Mouse (Mus musculus) forebrain, embryonic 16.5 days (tissue): Measurements from ENCODE around the gene Usp10. TPM values are rescaled to one million over a fixed set of nuclear protein-coding genes. Genes with fewer than 3 reads are reported as not detected.
A peak's percentile ranks its signal among the peaks of the same experiment; 100 is the strongest.

Source experiments
- ATAC-seq: fragments of 200-750 bp; cut with Nextera tagmentation; 2 replicates; pipeline ENCODE4 v1.8.0; 2017; ENCODE audit warnings: mild to moderate bottlenecking, moderate library complexity
- H3K27ac ChIP-seq: fragments of 300-500 bp; sonication (generic); 2 replicates; pipeline ENCODE4 v1.5.1; 2014; ENCODE audit warnings: low read length, control low read depth
- H3K27me3 ChIP-seq: fragments of 300-500 bp; sonication (generic); replicated peaks from 2 replicates; pipeline ENCODE4 v1.6.1; 2014; ENCODE audit warnings: low read length; ENCODE audit not compliant: control insufficient read depth, insufficient read depth
- H3K36me3 ChIP-seq: fragments of 300-500 bp; sonication (generic); 2 replicates; pipeline ENCODE4 v1.6.1; 2014; ENCODE audit not compliant: control insufficient read depth, insufficient read depth
- H3K4me1 ChIP-seq: fragments of 300-500 bp; sonication (generic); replicated peaks from 2 replicates; pipeline ENCODE4 v1.6.1; 2014; ENCODE audit warnings: low read length; ENCODE audit not compliant: control insufficient read depth, insufficient read depth
- H3K4me2 ChIP-seq: fragments of 300-500 bp; sonication (generic); 2 replicates; pipeline ENCODE4 v1.6.1; 2014; ENCODE audit warnings: mild to moderate bottlenecking, low read length, control low read depth
- H3K4me3 ChIP-seq: fragments of 300-500 bp; sonication (generic); replicated peaks from 2 replicates; pipeline ENCODE4 v1.5.1; 2014; ENCODE audit warnings: mild to moderate bottlenecking, low read length, control low read depth
- H3K9ac ChIP-seq: fragments of 300-500 bp; sonication (generic); replicated peaks from 2 replicates; pipeline ENCODE4 v1.6.1; 2014; ENCODE audit warnings: low read depth, low read length, control low read depth
- H3K9me3 ChIP-seq: fragments of 300-500 bp; sonication (generic); 2 replicates; pipeline ENCODE4 v1.6.1; 2016; ENCODE audit warnings: low read length; ENCODE audit not compliant: control insufficient read depth
- WGBS: fragments of 180-500 bp; shearing (Covaris S2); extraction: QIAGEN DNeasy Blood & Tissue Kit; methylation state at CpG from one replicate; pipeline ENCODE4 v1.1.7; 2014; 5-methylcytosine and 5-hydroxymethylcytosine counted together
- polyA plus RNA-seq: library from polyadenylated mRNA; unstranded; fragments of >200 nt; fragmentation: Nextera tagmentation; extraction: Ambion mirVana; gene quantifications from 2 replicates; pipeline ENCODE4 v1.2.1, GENCODE M21; 2015

Gene Usp10
- polyA plus RNA-seq, result 158 TPM in 2 replicates

- 25% methylated on average over 13 of the region's 13 CpGs for WGBS
- peak; percentile 16; the same call in 1 of the 2 replicates for ATAC-seq
Observed at GRCm38 (mm10) chr8:119909944-119910546, at the start of gene Usp10. TSS of gene Usp10 (plus strand) at chr8:119910360.

DNA sequence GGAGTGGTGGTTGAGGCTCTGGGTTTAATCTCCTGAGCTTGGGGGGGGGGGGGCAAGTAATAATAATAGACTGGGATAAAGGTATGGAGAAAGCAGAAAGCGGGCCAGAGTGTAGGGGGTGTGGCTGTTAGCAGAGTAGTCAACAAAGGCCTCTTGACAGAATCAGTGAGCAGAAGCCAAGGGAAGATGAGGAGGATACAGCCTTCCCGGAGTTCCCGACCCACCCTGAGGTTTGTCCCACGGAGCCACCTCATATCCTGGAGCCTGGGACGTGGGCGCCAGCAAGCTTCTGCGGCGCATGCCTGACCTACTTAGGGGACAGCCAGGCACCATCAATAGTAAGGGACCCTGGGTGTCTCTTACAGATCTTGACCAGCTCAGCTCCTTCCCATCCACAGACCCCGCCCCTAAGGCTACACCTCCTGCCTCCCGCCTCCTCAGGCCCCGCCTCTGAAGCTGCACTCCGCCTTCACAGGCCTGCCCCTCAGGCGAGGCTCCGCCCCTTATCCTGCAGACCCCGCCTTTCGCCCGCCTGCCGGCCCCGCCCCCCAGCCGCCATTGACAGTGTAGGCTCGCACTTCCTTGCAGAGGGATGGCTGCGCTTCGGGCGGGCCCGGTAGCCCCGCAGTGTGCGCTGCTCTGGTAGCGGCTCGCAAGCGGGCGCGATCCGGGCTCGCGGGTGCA, 48.3 kb upstream of the Usp10 start, which contains the start of gene Klhl36:
Klhl36 (plus strand) TSS at position 561 of the 684 bp plus-strand sequence.
- no peaks in the 10 kb centered on the region for H3K36me3 ChIP-seq
- H3K4me1 ChIP-seq, result peaks cover 14% of the 10 kb centered on the region
- H3K4me3 ChIP-seq, result peak within 1 kb of the TSS; percentile 77
- no peaks in the 10 kb centered on the region for H3K27me3 ChIP-seq
- 2% methylated on average over 34 of the region's 35 CpGs for WGBS
- peak within 1 kb of the TSS; percentile 90 for H3K9ac ChIP-seq
- no peaks in the 10 kb centered on the region for H3K9me3 ChIP-seq
- peak within 1 kb of the TSS; percentile 87 for H3K4me2 ChIP-seq
- peak within 1 kb of the TSS; percentile 44; the same call in 1 of the 2 replicates for H3K27ac ChIP-seq
- ATAC-seq, result peak; percentile 97

More at GRCm38 (mm10) chr8:119909944-119910546, at the start of gene Usp10:
- Histone ChIP-seq H3K27ac (peak within 1 kb of the TSS; percentile 93), H3K9me3 (no peaks in the 10 kb centered on the region), H3K9ac (peak within 1 kb of the TSS; percentile 96), H3K4me1 (peaks cover 35% of the 10 kb centered on the region), H3K4me3 (peak within 1 kb of the TSS; percentile 67), H3K27me3 (0 out of 2 replicates have a peak, but pooled peaks cover 2% of the 10 kb centered on the region), H3K4me2 (peak within 1 kb of the TSS; percentile 74), H3K36me3 (no peaks in the 10 kb centered on the region)

DNA sequence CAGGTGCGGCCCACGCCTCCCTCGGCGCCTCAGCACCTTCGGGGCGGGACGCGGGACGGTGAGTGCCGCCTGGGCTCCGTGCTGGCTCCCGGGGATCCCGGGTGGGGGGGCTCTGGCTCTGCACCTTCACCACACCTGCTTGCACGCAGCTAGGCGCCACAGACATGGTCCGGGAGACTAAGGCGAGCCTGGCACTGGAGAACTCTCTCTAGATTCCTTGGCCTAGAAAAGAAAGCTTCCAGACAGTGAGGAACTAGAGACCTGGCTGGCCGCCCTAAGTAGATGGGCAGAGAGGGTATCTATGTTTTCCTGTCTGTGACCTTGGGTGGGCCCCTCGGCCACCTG, 47.8 kb upstream of the Usp10 start:
- no peak; the same call in 1 of the 2 replicates for ATAC-seq
- peak overlapping the region; percentile 44; the same call in 1 of the 2 replicates for H3K27ac ChIP-seq
- H3K4me3 ChIP-seq, result peak overlapping the region; percentile 77
- H3K36me3 ChIP-seq, result no peaks in the 10 kb centered on the region
- no peaks in the 10 kb centered on the region for H3K9me3 ChIP-seq
- peak overlapping the region; percentile 87 for H3K4me2 ChIP-seq
- peaks cover 14% of the 10 kb centered on the region for H3K4me1 ChIP-seq
- WGBS, result 0% methylated on average over 19 of the region's 19 CpGs
- H3K9ac ChIP-seq, result peak overlapping the region; percentile 90
- no peaks in the 10 kb centered on the region for H3K27me3 ChIP-seq

- H3K9me3 ChIP-seq, result no peaks in the 10 kb centered on the region
- no peaks in the 10 kb centered on the region for H3K36me3 ChIP-seq
- WGBS, result 10% methylated on average over 6 of the region's 6 CpGs
- H3K27ac ChIP-seq, result no peak overlapping the region
- H3K4me1 ChIP-seq, result peaks cover 14% of the 10 kb centered on the region
- H3K9ac ChIP-seq, result peak overlapping the region; percentile 90
- 0 out of 2 replicates have a peak, but pooled peaks have one; percentile 2 for ATAC-seq
- peak overlapping the region; percentile 77 for H3K4me3 ChIP-seq
- no peaks in the 10 kb centered on the region for H3K27me3 ChIP-seq
- peak overlapping the region; percentile 87 for H3K4me2 ChIP-seq
Observed at GRCm38 (mm10) chr8:119862749-119863148, 47.4 kb upstream of the Usp10 start.

- 85% methylated on average over 20 of the region's 20 CpGs for WGBS
Observed at GRCm38 (mm10) chr8:119869616-119870015, 40.5 kb upstream of the Usp10 start.

GRCm38 (mm10) chr8:119873181-119873580, 37.0 kb upstream of the Usp10 start:
- peaks cover 23% of the 10 kb centered on the region for H3K36me3 ChIP-seq
- WGBS, result 93% methylated on average over 1 of the region's 1 CpGs
- ATAC-seq, result no peak

More at GRCm38 (mm10) chr8:119869616-119870015, 40.5 kb upstream of the Usp10 start:
- Histone ChIP-seq H3K4me1 (no peaks in the 10 kb centered on the region), H3K4me3 (no peak overlapping the region), H3K27me3 (no peaks in the 10 kb centered on the region), H3K4me2 (no peak overlapping the region), H3K9me3 (peaks cover 3% of the 10 kb centered on the region; the same call in 1 of the 2 replicates), H3K9ac (no peak overlapping the region), H3K36me3 (peaks cover 23% of the 10 kb centered on the region), H3K27ac (no peak overlapping the region)
- no peak for ATAC-seq

DNA sequence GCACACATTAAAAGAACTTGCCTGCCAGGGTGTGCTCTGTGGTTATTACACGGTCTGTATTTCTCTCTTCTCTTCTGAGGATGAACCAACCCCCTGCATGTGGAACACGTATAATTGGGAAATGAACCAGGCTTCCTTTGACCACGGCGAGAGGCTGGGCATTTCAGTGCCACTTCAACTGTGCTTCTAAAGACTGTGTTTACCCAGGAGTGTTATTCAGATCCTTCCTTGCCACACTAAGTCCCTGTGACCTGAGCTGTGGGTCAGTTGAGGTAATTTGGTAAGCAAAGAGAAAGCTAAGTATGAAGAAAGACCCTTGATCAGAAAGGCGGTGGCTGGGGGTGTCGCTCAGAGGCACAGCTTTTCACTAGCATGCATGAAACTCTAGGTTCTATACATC, 28.9 kb upstream of the Usp10 start:
- 74% methylated on average over 6 of the region's 6 CpGs for WGBS

More at GRCm38 (mm10) chr8:119873181-119873580, 37.0 kb upstream of the Usp10 start:
- no peak overlapping the region for H3K4me2 ChIP-seq
- H3K4me3 ChIP-seq, result no peak overlapping the region
- peaks cover 3% of the 10 kb centered on the region; the same call in 1 of the 2 replicates for H3K9me3 ChIP-seq
- H3K9ac ChIP-seq, result no peak overlapping the region
- no peak overlapping the region for H3K27ac ChIP-seq
- H3K27me3 ChIP-seq, result no peaks in the 10 kb centered on the region
- H3K4me1 ChIP-seq, result no peaks in the 10 kb centered on the region

GRCm38 (mm10) chr8:119881917-119882316, 28.2 kb upstream of the Usp10 start:
- Histone ChIP-seq H3K36me3 (no peaks in the 10 kb centered on the region), H3K4me3 (no peak overlapping the region), H3K4me2 (no peak overlapping the region), H3K9me3 (no peaks in the 10 kb centered on the region), H3K27ac (no peak overlapping the region), H3K27me3 (no peaks in the 10 kb centered on the region), H3K4me1 (0 out of 2 replicates have a peak, but pooled peaks cover 2% of the 10 kb centered on the region), H3K9ac (no peak overlapping the region)
- no peak for ATAC-seq
- 74% methylated on average over 8 of the region's 8 CpGs for WGBS

More for the DNA sequence above, 28.9 kb upstream of the Usp10 start:
- no peaks in the 10 kb centered on the region for H3K27me3 ChIP-seq
- no peak overlapping the region for H3K9ac ChIP-seq
- ATAC-seq, result no peak
- H3K4me3 ChIP-seq, result no peak overlapping the region
- H3K9me3 ChIP-seq, result no peaks in the 10 kb centered on the region
- H3K4me2 ChIP-seq, result no peak overlapping the region
- 0 out of 2 replicates have a peak, but pooled peaks cover 2% of the 10 kb centered on the region for H3K4me1 ChIP-seq
- H3K27ac ChIP-seq, result no peak overlapping the region
- no peaks in the 10 kb centered on the region for H3K36me3 ChIP-seq

DNA sequence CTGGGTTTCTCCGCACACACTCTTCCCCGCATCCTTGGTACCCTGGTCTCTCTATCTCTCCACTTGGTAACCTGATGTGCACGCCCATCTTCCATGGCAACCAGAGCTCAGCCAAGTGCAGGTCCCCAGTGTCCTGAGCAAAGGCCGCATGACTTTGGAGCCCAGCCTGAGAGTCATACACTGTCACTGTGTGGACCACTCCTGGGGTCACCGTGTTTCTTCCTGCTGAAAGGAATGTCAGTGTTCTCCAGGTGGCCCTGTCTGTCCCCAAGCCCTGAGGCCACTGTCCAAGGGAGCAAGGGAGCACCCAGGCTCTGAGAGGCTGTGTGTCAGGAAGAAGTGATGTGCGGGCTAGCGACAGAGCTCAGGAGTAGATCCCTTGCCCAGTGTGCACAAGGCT, 26.9 kb upstream of the Usp10 start:
- Histone ChIP-seq H3K9ac (no peak overlapping the region), H3K27me3 (no peaks in the 10 kb centered on the region), H3K4me2 (no peak overlapping the region), H3K4me3 (no peak overlapping the region), H3K9me3 (no peaks in the 10 kb centered on the region), H3K36me3 (no peaks in the 10 kb centered on the region), H3K27ac (no peak overlapping the region), H3K4me1 (peaks cover 8% of the 10 kb centered on the region; the same call in 1 of the 2 replicates)
- no peak for ATAC-seq
- WGBS, result 90% methylated on average over 7 of the region's 7 CpGs
